Mouse (Mus musculus) testis, postnatal 14 days (tissue): ENCODE data around the gene Anxa3.

Experiments
- DNase-seq: peaks from one replicate; pipeline ENCODE4 v3.0.0; 2021; ENCODE audit warnings: low spot score

The Anxa3 gene

DNA sequence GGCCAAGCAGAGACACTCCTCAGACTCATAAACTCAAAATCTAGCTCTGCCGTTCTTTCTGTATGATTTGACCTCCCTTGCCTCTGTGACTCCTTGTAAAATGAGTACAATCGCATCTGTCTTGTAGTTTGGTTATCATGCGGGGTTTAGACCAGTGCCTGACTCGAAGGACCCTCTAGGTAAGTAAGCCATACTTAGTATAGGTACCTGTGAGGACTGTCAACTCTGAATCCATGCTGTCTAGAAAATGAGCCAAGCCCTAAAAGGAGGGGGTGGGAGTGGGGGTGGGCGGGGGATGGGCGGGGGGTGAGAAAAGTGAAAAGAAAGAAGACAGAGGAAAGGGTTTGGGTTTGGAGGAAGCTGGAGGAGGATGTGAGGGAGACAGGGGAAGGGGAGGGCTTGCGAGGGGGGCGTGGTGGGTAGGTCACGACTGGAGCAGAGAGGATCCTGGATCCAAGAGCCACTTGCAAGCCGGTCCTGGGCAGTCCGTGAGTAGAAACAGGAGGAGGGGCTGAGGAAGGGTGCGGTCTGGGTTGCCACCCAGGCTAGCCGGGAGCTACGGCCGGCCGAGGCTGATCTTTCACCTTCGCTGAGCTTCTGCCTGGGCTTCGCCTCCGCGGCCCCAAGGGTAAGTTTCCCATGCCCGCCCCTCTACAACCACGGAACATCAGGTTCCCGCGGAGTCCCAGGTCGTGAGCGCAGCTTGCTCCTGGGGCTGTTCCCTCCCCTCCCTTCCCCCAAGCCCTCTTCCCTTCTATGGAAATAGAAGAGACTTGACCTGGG is at the start of gene Anxa3:
Gene Anxa3, plus strand, starts transcription at position 404 of the 783 bp plus-strand sequence.
- DNase-seq = peak; percentile 33

DNA sequence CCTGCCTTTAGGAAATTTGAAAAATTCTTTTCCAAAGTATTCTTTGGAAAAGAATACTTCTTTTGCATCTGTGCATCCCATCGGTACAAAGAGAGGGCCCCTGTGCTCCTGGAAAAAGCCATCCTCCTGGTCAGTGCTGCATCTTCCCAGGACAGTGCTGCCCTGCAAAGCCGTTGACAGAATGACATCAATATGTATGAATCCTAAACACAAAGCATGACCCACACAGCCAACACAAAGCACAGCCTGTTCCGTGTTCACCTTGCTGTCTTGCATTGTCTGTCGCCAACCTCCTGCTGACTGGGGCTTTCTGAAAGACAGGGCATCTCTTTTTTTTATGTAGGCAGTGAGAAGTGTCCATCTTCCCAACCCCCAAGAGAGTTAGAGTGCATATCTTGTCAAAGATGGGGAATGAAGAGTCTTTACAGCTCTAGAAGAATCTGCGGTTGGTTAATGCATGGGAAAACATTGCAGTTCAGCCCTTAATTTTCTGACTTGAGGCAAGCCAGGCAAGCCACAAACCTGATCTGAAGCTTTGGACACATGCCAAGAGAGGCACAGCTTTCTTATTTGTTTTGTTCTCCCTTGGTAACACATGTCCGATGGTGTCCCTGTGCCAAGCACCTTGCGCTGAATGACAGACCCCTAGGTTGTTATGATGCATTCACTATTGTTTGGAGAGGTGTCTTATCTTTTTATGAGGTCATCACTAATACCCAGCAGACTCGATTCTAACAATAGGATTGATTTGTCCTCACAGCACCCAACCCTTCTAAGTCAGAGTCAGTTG is 45.7 kb upstream of the Anxa3 start:
- no peak for DNase-seq

DNA sequence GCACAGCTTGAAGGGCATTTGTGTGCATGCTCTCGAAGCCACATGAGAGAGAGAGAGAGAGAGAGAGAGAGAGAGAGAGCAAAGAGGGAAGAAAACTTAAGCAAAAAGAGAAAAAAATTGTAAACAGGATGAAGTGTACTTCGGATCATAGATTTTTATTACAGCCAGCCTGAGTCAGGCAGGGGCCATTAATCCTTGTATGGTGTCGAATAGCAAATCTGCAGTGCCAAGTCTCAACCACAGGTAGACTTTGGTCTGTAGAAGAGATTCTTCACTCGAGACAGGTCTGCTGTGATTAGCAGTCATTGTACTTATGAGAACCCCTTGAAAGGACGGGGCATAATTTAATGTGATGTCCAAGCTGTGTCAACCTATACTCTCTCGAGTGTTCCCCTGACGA is 35.5 kb upstream of the Anxa3 start:
- DNase-seq = no peak

DNA sequence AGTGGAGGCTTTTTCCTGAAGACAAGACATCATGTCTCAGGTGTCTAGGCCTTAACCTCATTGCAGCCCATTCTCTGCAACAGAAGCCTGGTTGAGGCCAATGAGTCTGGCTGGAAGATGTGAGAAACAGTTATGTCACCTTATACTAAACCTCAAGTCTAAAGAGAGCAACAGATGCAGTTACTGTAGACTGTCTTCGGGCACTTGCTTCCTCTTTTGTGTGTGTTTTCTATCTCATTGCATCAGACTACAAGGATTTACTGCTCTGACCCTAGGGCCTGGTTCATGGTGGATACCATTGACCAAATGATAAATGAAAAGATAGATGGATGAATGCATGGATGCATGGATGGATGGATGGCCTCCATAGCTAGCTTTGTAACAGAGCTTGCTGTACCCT is 31.1 kb upstream of the Anxa3 start:
- DNase-seq = no peak

DNA sequence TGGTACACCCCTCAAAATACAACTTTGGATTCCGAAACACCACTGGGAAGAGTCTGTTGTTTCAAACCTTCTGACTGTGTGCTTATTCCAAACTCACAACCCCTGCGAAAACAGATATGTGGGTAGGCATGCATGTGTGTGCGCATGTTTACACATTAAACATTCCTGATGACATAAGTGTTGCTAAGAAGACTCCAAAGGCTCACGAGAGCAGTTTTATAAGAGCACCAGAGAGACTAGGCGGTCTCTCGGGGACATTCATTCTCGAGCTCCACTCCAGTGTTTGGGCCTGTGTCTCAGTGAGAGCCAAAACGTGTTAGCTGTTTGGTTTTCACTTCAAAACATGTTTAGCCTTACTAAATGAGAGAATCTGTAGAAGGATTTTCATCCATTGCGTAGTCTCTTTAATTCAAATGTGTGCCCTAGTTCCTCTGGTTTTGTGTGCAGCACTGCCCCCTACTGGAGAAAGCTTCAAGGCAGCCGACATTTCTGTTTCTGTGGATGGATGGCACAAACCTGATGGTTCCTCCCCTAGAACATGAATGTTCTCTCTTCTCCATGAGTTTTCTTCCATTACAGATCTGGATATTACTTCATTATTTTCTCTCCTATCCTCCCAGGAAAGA is 24.2 kb upstream of the Anxa3 start:
- no peak for DNase-seq

DNA sequence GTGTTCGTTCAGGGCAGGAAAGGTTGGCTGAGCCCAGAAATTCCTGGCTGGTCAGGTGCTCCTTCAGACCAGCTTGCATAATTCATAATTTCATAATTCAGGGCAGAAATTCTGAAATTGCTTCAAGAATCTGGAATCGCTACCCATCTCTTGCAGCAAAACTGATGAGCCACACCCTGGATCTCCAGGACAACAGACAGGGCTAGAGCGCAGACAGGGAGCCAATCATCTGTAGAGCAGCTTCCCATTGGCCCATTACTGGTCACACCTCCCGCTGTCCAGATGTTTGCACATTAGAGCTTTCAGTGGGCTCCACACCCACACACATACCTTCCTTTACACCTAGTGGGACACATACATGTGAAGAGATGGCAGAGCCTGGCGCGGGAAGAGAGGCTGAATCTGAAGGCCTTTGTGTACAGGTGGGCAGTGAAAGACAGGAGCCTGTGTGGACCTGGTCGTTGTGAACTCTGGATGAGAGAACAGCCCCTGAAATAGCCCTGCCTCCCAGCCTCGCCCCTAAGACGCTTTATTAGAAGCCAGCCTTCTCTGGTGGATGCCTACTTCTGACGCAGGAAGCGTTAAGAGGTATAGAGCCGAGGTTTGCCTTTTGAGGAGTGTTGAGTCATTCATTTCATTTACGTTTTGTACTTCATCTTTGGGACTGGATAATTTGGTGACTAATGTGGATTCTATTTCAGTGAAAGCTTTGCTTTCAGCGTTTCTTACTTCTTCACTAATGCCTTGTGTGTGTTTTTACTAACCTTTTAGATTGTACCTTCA is 9.4 kb upstream of the Anxa3 start:
- no peak for DNase-seq

DNA sequence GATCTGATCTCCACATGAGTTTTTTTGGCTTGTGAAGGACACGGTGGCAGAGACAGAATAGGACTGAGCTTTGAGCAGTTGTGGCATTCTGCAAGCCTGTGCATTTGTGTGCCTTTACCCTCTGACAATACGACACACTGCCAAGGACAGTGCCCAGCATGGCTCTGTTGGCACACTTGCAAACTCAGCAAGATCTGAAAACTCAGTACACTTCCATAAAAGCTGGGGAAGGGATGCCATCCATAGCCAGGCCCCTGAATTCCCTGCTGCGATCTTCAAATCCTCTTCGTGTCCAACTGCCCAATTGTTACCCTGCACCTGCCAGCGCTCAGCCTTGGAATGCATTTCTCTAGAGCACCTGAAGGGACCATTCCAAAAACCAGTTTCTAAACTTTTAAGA is 8.0 kb upstream of the Anxa3 start:
- no peak for DNase-seq

DNA sequence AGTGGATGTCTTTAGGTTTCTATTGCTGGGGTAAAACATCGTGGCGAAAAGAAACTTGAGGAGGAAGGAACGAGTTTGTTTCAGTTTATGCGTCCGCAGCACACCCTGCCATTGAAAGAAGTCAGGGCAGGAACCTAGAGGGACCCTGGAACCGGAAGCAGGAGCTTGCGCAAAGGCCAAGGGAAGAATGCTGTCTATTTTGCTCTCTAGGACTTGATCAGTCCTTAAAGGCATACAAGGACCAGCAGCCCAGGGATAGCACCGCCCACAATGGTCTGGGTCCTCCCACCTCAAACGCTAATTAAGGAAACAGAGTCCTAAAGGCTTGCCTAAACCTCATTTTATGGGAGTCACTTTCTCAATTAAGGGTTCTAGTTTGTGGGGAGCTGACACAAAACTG is 717 bp upstream of the Anxa3 start:
- DNase-seq = no peak

DNA sequence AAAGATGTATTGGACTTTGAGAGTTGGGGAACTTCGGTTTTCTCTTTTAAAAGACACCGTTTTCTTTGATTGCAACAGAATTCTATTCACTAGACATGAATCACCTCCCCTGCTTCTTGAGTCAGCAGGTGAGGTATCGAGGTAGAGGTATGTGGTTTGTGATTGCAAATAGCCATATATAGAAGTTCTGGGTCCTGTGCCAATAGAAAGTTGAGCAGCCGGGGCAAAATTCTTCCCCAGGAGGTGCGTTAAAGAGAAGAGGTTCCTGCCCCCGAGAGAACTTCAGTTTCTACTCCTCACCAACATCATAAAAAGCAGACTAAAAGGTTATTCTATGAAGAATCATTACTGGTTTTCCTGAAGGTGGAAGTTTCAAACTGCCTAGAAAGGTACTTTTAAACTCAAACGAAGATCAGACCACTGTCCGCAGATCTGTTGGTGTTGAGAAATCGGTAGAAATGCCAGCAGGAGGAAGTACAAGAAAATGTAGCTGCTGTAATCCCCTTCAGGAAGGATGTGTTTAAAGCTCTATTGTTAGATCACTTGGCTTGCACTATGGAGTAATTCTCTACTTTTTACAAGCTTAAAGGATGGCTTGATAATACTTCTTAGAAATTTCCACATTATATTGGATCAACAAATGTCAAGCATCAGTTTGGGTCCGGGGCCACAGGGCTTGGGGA is 955 bp downstream of the Anxa3 start:
- DNase-seq = no peak

DNA sequence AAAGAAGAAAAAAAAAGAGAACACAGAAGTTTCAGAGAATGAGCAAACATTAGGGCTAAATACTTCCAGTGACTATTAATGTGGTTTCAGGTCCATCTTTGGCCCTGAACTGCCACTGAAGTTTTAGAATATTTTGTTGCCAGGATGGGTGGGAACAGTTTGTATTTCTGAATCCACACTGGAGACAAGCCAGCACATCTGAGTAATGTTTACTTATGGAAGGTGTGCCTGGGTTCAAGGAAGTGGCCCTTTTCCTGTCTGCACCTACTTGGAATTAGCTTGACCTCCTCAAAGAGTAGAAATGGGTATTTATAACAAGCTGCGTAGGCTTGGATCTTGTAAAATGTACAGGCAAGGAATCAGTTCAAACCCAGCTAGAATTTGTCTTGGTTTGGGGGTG is 2.6 kb downstream of the Anxa3 start:
- no peak for DNase-seq

DNA sequence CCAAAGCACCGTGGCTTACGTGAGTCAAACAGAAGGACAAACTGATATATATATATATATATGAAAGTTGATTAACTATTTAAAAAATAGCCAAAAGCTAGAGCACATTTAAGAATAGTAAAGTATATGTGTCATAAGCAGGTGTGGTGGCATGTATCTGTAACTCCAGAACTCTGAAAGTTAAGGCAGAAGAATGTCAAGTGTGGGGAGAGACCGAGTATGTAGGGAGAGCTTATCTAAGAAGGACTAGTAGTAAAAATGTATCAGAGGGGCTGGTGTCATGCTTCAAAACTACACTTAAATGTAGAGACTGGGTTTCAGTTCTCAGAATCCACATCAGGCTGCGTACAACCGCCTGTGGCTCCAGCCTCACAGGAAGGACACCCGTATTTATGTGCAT is 4.3 kb downstream of the Anxa3 start:
- no peak for DNase-seq

DNA sequence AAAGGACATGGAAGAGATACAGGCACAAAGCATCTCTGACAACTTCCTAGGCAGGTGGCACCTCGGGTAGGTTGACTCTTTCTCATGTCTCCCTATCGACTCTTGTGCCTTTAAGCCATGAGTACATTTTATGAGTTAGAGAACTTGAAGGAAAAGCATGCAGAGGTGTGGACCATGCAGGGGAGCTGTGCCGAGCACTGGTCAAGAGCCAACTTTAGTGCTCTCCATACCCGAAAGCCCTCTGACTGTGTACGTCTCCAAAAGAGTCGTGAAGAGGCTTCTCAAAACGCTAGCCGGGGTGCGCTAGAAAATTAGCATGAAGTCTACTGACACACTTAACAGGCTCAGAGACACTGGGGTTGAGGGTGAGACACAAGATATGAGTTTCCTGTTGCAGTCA is 6.0 kb downstream of the Anxa3 start:
- no peak for DNase-seq

DNA sequence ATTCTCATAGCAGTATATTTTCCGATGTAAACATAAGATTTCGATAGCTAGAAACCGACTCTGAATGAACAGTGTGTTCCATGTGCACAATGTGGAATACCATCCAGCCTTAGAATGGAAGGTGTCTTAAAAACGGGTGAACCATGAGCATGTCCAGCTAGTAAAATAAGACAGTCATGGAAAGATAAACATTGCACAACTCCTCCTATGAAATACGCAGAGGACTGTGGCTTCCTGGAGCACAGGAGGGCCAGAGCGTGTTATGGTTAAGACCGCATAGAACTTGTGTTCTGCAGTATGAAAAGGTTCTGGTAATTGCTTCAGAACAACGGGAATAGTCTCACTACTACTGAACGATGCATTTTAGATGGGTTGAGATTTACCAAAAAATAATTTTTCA is 6.8 kb downstream of the Anxa3 start:
- no peak for DNase-seq

DNA sequence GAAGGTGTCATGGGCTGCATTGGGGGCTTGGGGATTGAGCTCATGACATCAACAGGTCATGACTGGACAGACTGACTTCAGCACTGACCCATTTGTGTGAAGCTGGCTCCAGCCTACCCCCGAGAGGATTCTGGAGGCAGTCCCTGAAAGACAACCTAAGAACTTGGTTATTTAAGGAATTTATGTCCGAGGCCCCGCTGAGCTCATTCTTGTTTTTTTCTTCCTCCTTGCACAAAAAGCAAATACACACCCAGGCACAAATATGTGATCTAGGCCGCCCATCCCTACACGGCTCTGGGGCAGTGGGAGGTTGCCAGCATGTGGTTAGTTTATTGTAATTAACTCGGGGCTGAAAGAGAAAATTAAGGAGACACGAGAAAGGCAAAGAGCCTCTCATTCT is 9.0 kb downstream of the Anxa3 start:
- DNase-seq = no peak

DNA sequence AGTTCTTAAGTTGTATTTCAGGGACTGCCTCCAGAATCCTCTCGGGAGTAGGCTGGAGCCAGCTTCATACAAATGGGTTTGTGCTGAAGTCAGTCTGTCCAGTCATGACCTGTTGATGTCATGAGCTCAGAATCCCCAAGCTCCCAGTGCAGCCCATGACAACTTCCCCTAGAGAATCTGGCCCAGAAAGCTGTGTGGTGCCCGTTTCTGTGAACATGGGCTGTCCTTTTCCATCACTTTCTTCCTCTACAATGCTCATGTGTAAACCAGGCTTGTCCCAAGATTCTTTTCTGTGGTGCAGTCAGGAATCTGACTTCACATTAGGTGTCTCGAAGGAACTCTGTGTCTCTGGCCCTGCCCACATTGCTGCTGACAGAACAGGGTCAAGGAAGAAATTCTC is 10.0 kb downstream of the Anxa3 start:
- DNase-seq = peak; percentile 32

DNA sequence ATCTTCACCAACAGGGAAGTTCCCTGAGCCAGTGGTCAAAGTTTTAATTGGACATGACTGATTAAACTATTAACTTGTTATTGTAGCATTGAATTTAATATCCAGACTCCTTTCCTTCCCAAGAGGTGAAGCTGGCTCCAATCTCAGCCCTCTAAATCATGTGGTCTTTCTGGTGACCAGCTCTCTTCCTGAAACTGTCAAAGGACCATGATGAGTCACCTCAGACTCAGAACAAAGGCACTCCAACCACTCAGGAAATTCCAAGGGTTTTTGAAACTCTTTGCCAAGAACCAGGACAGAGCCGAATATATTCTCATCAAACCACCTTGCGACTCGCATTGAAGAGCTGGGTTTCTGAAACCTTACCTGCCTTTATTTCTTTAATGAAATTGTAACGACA is 11.2 kb downstream of the Anxa3 start:
- DNase-seq = no peak

DNA sequence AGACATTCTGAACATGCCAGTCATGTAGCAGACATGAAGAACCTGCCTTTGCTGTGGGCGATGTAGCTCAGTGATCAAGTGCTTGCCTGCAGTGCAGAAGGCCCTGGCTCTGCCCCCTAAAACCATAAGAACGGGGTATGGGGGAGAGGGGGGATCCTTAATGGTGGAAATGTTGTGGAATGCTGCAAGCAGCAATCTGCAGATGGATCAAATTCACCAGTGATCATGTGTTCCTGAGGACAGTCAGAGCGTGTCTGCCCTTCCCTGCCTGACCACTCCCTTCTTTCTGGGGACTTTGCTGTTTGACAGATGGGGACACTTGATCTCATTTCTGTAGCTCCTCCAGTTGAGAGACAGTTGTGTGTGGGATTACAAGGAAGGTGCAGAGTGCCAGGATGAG is 11.7 kb downstream of the Anxa3 start:
- no peak for DNase-seq

DNA sequence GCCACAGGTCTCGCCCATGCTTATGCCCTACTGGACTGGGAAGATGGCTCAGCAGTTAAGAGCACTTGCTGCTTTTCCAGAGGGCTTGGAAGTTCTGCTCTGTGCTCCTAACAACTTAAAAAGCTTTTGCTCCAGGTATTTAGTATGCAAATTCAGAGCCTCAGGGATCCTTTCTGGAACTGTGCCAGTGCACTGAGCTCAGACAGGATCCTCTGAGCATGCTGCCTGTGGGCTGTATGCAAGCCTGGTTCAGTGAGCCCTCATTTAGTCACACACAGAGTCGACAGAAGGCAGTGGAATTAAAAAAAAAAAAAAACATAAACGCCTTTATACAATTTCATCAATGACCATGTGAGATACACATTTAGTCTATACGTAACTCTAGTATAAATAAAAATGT is 17.5 kb downstream of the Anxa3 start:
- no peak for DNase-seq

DNA sequence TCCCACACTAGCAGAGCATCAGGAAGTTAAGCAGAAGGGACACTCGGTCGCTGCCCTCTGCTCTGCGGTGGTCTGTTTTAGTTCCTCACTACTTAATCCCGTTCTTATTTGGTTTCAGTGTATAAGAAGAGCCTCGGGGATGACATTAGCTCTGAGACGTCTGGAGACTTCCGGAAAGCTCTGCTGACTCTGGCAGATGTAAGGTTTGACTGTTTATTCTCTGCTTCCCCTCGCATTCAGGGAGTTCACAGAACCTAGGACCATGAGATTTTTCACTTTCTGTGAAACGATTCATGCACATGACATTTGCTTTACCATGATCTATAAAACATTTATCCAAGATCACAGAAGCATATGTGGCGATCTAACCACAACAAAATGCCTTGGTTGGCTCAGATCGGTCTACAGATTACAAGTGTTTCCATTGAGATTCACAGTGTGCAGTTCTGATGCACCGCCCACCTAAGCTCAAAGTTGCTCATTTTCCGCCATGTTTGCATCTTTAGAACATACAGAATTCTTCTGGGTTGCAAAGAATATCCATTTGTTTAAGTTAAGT is 31.7 kb downstream of the Anxa3 start:
- no peak for DNase-seq

DNA sequence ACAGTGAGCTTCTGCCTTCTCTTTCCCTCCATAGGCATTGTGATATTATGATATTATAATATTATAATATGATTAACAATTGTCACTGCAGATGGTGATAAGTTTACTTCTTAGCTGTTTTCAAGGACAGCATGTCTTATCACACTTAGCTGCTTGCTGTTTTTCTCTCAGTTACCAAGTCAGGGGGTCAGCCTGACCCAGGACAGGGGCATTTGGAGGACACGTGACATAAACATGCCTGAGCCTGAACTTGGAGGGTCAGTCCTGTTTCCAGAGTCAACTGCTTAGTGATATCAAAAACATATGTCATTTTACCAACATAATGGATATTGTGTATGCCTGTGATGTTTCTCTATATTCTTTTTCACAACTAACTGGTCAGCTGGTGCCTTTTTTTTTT is 34.0 kb downstream of the Anxa3 start:
- DNase-seq = no peak

DNA sequence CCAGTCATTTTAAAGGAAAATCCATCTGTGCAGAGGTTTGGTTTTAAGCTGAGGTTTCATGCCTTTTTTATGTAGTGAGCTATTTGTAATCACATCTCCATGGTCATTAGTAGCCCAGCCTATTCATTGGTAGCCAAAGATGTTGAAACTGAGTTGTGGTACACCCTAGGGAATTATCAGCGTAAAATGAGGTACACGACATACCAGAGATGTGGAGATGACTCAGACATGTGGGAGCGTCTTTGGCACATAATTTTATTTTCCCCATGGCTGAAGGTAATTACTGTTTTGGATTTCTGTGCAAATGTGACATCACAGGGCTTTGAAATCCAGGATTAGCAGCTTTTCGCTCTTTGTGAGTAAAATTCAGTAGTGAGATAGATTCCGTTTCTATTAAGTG is 41.2 kb downstream of the Anxa3 start:
- no peak for DNase-seq

DNA sequence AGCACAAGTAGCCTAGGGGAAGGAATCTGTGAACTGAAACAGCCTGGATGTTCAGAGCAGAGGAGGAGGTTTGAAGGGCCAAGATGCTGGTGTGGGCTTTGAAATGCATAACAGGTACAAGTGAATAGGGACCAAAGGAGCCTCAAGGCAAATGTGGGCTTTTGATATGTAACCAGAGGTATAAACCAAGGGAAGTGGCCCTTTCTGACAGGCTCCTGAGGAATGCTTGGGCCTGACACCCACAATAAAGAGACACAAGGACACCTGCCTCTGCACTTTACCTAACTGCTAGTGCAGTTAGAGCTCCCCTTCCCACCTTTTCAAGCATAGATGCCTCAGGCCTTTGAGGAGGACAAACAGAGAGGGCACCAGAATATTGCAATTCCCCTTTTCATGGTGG is 54.8 kb downstream of the Anxa3 start:
- no peak for DNase-seq
